Mouse (Mus musculus): Measurements from ENCODE around the gene Psg23.
"Not testable (repeated sequence)": the region's sequence is repeated elsewhere in the genome, so short reads cannot be mapped to it uniquely, and the experiment has no call there.

Gene Psg23

DNA sequence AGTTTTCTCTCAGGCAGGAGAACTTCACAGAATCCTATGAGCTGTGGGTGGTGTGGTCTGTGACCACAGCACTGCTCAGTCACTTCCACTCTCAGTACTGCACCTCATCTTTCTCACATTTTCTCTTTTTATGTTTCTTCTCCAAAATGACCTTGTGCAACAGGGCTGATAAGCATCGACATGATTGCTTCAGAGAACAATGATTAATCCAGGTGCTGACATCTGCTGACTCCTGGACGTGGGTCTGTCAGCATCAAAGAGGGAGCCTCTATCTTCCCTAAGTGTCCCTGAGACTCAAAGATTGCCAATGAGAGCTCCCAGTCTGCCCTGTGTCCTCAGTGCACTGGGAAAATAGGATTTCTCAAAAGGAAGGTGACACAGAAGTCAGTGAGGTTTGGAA is at the start of gene Psg23:
Gene Psg23, minus strand, starts transcription at position 101 of the 400 bp plus-strand sequence.
- DNase-seq (ENCODE audit: low read depth, low spot score): not testable (repeated sequence)

DNA sequence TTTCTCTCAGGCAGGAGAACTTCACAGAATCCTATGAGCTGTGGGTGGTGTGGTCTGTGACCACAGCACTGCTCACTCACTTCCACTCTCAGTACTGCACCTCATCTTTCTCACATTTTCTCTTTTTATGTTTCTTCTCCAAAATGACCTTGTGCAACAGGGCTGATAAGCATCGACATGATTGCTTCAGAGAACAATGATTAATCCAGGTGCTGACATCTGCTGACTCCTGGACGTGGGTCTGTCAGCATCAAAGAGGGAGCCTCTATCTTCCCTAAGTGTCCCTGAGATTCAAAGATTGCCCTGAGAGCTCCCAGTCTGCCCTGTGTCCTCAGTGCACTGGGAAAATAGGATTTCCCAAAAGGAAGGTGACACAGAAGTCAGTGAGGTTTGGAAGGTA is 40.3 kb upstream of the Psg23 start, which contains the start of gene Psg21:
Gene Psg21, minus strand, starts transcription at position 101 of the 400 bp plus-strand sequence.
- not testable (repeated sequence) for DNase-seq (ENCODE audit: low read depth, low spot score)

DNA sequence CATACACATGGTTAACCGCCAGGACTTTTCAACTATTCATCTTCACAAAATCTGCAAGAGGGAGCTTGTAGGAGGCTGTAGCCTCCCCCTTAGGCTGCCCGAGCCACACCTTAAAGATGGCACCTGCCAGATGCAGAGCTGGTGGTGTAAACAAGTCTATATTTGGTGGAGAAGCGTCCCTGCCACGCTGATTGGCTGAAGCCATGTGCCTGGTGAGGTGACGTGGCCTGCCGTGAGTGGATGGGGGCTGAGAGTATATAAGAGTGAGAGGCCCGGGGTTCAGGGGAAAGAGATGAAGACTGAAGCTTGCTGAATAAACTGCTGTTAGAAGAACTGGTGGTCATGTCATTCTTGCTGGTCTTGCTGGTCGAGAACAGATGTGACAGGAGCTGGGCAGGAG is 10.6 kb upstream of the Psg23 start:
- not testable (repeated sequence) for DNase-seq (ENCODE audit: low read depth, low spot score)

DNA sequence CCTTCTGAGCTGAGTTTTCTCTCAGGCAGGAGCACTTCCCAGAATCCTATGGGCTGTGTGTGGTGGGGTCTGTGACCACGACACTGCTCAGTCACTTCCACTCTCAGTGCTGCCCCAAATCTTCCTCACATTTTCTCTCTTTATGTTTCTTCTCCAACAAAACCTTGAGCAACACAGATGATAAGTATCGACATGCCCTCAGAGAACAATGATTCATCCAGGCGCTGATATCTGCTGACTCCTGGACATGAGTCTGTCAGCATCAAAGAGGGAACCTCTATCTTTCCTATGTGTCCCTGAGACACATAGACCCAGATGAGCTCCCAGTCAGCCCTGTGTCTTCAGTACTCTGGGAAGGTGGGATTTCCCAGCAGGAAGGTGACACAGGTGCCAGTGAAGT is 49.1 kb downstream of the Psg23 start, which contains the start of gene Psg27:
Gene Psg27, minus strand, starts transcription at position 101 of the 400 bp plus-strand sequence.
- DNase-seq (ENCODE audit: low read depth, low spot score): no peak

DNA sequence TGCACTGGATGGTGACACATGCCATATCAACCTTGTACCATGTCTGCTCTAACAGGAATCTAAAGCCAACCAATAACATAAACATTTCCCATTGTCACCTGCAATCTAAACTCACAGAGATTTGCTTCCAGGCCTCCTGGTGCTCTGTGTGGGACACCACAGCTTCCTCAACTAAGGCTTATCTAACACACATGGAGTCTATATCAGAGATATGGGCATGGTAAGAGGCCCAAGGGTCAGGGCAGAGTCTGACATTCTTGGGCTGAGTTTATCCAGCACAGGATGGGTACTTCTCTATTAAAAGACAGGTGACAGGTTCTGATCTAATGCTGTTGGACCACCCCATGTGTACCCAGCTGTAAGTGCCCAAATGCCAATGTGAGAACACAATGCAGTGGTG is 56.5 kb downstream of the Psg23 start:
- DNase-seq (ENCODE audit: low read depth, low spot score): no peak

Measured in ZHBTc4 (cell line).